Mouse (Mus musculus): ENCODE measurements around the gene Pdzk1ip1. TPM values are rescaled to one million over a fixed set of nuclear protein-coding genes. Genes with fewer than 3 reads are reported as not detected.

The Pdzk1ip1 gene
- polyA plus RNA-seq, 1 experiment, result 0.30 TPM

GRCm38 (mm10) chr4:115063518-115064239 is 24.8 kb upstream of the Pdzk1ip1 start:
- Histone ChIP-seq H3ac (ENCODE audit: control insufficient read depth, insufficient read length) (peak overlapping the region; percentile 28), H3K36me3 (ENCODE audit: control insufficient read depth, insufficient read depth) (no peaks in the 10 kb centered on the region), H3K79me2 (ENCODE audit: control insufficient read depth, insufficient read depth) (no peaks in the 10 kb centered on the region), H3K4me2 (ENCODE audit: low read depth) (peak overlapping the region; percentile 50), H3K4me3 (no peak overlapping the region), H3K27me3 (ENCODE audit: control insufficient read depth, insufficient read depth, insufficient read length) (peaks cover 58% of the 10 kb centered on the region)
- TF ChIP-seq MYOD1 (IDR thresholded peaks at IDR 0.05; ENCODE audit: control insufficient read depth in 1 of 3, insufficient read length in 2 of 3, low read depth in 2 of 3), result no peak
- TF ChIP-seq POLR2A (IDR thresholded peaks at IDR 0.05; ENCODE audit: insufficient read length, low read depth), result no peak
- TF ChIP-seq TCF12 (IDR thresholded peaks at IDR 0.05; ENCODE audit: insufficient read depth, poor library complexity, severe bottlenecking), result no peak
- no peak for TF ChIP-seq USF1 (IDR thresholded peaks at IDR 0.05; ENCODE audit: low read depth)
- no peak for TF ChIP-seq SRF (IDR thresholded peaks at IDR 0.05; ENCODE audit: control insufficient read depth, insufficient read length, low read depth)
- no peak for TF ChIP-seq TCF3 (IDR thresholded peaks at IDR 0.05; ENCODE audit: insufficient read length, low read depth)
- no peak for TF ChIP-seq CEBPB (IDR thresholded peaks at IDR 0.05; ENCODE audit: insufficient read depth, poor library complexity, severe bottlenecking)
- no peak for TF ChIP-seq REST (IDR thresholded peaks at IDR 0.05; ENCODE audit: insufficient read depth, insufficient read length)
- TF ChIP-seq MYOG (IDR thresholded peaks at IDR 0.05; ENCODE audit: control insufficient read depth in 1 of 3, insufficient read depth in 1 of 3, insufficient read length in 2 of 3, low read depth in 2 of 3), result no peak
- TF ChIP-seq E2F4 (IDR thresholded peaks at IDR 0.05; ENCODE audit: insufficient read depth), result no peak
- no peak for TF ChIP-seq MAX (IDR thresholded peaks at IDR 0.05; ENCODE audit: low read depth)
- TF ChIP-seq POLR2AphosphoS2 (IDR thresholded peaks at IDR 0.05; ENCODE audit: insufficient read length, low read depth), result no peak

GRCm38 (mm10) chr4:115071668-115072067 is 16.8 kb upstream of the Pdzk1ip1 start:
- Histone ChIP-seq H3K36me3 (ENCODE audit: control insufficient read depth, insufficient read depth) (no peaks in the 10 kb centered on the region), H3K27me3 (ENCODE audit: control insufficient read depth, insufficient read depth, insufficient read length) (peaks cover 7% of the 10 kb centered on the region)

GRCm38 (mm10) chr4:115074789-115075188 is 13.7 kb upstream of the Pdzk1ip1 start:
- no peak overlapping the region for H3K4me2 ChIP-seq (ENCODE audit: low read depth)
- H3K79me2 ChIP-seq (ENCODE audit: control insufficient read depth, insufficient read depth), result no peaks in the 10 kb centered on the region
- no peak overlapping the region for H3K4me3 ChIP-seq
- TF ChIP-seq REST (IDR thresholded peaks at IDR 0.05; ENCODE audit: insufficient read depth, insufficient read length) (no peak), POLR2A (IDR thresholded peaks at IDR 0.05; ENCODE audit: insufficient read length, low read depth) (no peak), MYOD1 (IDR thresholded peaks at IDR 0.05; ENCODE audit: control insufficient read depth in 1 of 3, insufficient read length in 2 of 3, low read depth in 2 of 3) (no peak), E2F4 (IDR thresholded peaks at IDR 0.05; ENCODE audit: insufficient read depth) (no peak), MYOG (IDR thresholded peaks at IDR 0.05; ENCODE audit: control insufficient read depth in 1 of 3, insufficient read depth in 1 of 3, insufficient read length in 2 of 3, low read depth in 2 of 3) (no peak), TCF3 (IDR thresholded peaks at IDR 0.05; ENCODE audit: insufficient read length, low read depth) (no peak)
- no peak overlapping the region for H3ac ChIP-seq (ENCODE audit: control insufficient read depth, insufficient read length)
- no peaks in the 10 kb centered on the region for H3K27me3 ChIP-seq (ENCODE audit: control insufficient read depth, insufficient read depth, insufficient read length)
- no peaks in the 10 kb centered on the region for H3K36me3 ChIP-seq (ENCODE audit: control insufficient read depth, insufficient read depth)

More at GRCm38 (mm10) chr4:115071668-115072067, 16.8 kb upstream of the Pdzk1ip1 start:
- Histone ChIP-seq H3ac (ENCODE audit: control insufficient read depth, insufficient read length) (no peak overlapping the region), H3K79me2 (ENCODE audit: control insufficient read depth, insufficient read depth) (no peaks in the 10 kb centered on the region), H3K4me2 (ENCODE audit: low read depth) (no peak overlapping the region), H3K4me3 (no peak overlapping the region)
- TF ChIP-seq MYOD1 (IDR thresholded peaks at IDR 0.05; ENCODE audit: control insufficient read depth in 1 of 3, insufficient read length in 2 of 3, low read depth in 2 of 3) (no peak), USF1 (IDR thresholded peaks at IDR 0.05; ENCODE audit: low read depth) (no peak), TCF3 (IDR thresholded peaks at IDR 0.05; ENCODE audit: insufficient read length, low read depth) (no peak), MYOG (IDR thresholded peaks at IDR 0.05; ENCODE audit: control insufficient read depth in 1 of 3, insufficient read depth in 1 of 3, insufficient read length in 2 of 3, low read depth in 2 of 3) (no peak), POLR2A (IDR thresholded peaks at IDR 0.05; ENCODE audit: insufficient read length, low read depth) (no peak), E2F4 (IDR thresholded peaks at IDR 0.05; ENCODE audit: insufficient read depth) (no peak), MAX (IDR thresholded peaks at IDR 0.05; ENCODE audit: low read depth) (no peak), SRF (IDR thresholded peaks at IDR 0.05; ENCODE audit: control insufficient read depth, insufficient read length, low read depth) (no peak), POLR2AphosphoS2 (IDR thresholded peaks at IDR 0.05; ENCODE audit: insufficient read length, low read depth) (no peak), REST (IDR thresholded peaks at IDR 0.05; ENCODE audit: insufficient read depth, insufficient read length) (no peak), TCF12 (IDR thresholded peaks at IDR 0.05; ENCODE audit: insufficient read depth, poor library complexity, severe bottlenecking) (no peak), CEBPB (IDR thresholded peaks at IDR 0.05; ENCODE audit: insufficient read depth, poor library complexity, severe bottlenecking) (no peak)

- TF ChIP-seq E2F4 (IDR thresholded peaks at IDR 0.05; ENCODE audit: insufficient read depth) (no peak), MAX (IDR thresholded peaks at IDR 0.05; ENCODE audit: low read depth) (no peak), MYOG (IDR thresholded peaks at IDR 0.05; ENCODE audit: control insufficient read depth in 1 of 3, insufficient read depth in 1 of 3, insufficient read length in 2 of 3, low read depth in 2 of 3) (no peak), CEBPB (IDR thresholded peaks at IDR 0.05; ENCODE audit: insufficient read depth, poor library complexity, severe bottlenecking) (no peak), TCF12 (IDR thresholded peaks at IDR 0.05; ENCODE audit: insufficient read depth, poor library complexity, severe bottlenecking) (no peak), REST (IDR thresholded peaks at IDR 0.05; ENCODE audit: insufficient read depth, insufficient read length) (no peak), USF1 (IDR thresholded peaks at IDR 0.05; ENCODE audit: low read depth) (no peak), MYOD1 (IDR thresholded peaks at IDR 0.05; ENCODE audit: control insufficient read depth in 1 of 3, insufficient read length in 2 of 3, low read depth in 2 of 3) (no peak), SRF (IDR thresholded peaks at IDR 0.05; ENCODE audit: control insufficient read depth, insufficient read length, low read depth) (no peak), POLR2AphosphoS2 (IDR thresholded peaks at IDR 0.05; ENCODE audit: insufficient read length, low read depth) (no peak), TCF3 (IDR thresholded peaks at IDR 0.05; ENCODE audit: insufficient read length, low read depth) (no peak), POLR2A (IDR thresholded peaks at IDR 0.05; ENCODE audit: insufficient read length, low read depth) (no peak)
- Histone ChIP-seq H3K4me2 (ENCODE audit: low read depth) (no peak overlapping the region), H3K79me2 (ENCODE audit: control insufficient read depth, insufficient read depth) (no peaks in the 10 kb centered on the region), H3K36me3 (ENCODE audit: control insufficient read depth, insufficient read depth) (no peaks in the 10 kb centered on the region), H3ac (ENCODE audit: control insufficient read depth, insufficient read length) (no peak overlapping the region), H3K27me3 (ENCODE audit: control insufficient read depth, insufficient read depth, insufficient read length) (no peaks in the 10 kb centered on the region), H3K4me3 (no peak overlapping the region)
These were observed 13.1 kb upstream of the Pdzk1ip1 start for GRCm38 (mm10) chr4:115075204-115075915.
